Mouse (Mus musculus) layer of hippocampus, adult 8-10 months (tissue): ENCODE measurements at regions not wholly inside any gene's neighbourhood (a gene's known extent, or its start where the extent isn't known, plus 50 kb on each side); places are given as distances from the start of the nearest gene placed in this dataset.

Source experiments
- DNase-seq, 2 experiments: peaks; one replicate each; pipeline ENCODE4 v3.0.0; 2022; ENCODE audit warnings: low spot score in 2 of 2

DNA sequence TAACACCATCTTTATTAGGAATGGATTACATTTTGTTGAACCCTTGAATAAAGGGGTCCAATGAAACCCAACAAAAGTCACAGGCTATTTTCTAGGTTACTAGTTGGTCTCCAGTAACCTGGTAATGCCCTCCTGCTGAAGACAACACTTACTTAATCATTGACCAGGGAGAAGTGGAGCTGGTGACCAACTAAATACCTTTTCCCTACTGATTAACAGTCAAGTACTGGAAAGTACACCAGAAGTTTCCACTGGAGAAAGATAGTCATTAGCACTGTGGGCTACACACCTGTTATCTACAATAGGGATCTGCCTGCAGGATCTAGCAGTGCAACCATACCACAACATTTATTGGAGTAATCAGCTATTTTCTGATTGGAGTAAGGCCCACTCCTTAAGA lies 718.7 kb downstream of the Trhde start:
- no peak for DNase-seq

DNA sequence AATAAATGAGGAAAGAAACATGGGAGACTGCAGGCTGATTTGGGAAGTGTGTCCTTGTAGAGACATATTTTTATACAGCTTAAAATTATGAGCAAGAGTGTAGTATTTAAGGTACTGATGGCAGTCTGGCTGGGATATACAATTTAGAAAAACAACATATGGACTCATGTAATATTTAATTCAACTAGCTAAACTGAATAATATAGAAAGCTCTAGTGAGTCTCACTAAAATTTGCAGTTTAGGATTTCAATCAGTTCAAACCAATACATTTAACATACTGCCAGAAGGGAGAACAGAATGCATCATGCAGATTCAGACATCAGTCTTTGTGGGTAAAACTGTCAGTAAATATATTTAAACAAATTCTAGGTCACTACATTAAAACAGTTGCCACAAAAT lies 760.1 kb downstream of the Trhde start:
- DNase-seq: no peak

- DNase-seq: no peak
These were observed 788.7 kb downstream of the Trhde start for GRCm38 (mm10) chr10:114013427-114013826.

GRCm38 (mm10) chr10:113985376-113985775 lies 816.7 kb downstream of the Trhde start:
- no peak for DNase-seq

DNA sequence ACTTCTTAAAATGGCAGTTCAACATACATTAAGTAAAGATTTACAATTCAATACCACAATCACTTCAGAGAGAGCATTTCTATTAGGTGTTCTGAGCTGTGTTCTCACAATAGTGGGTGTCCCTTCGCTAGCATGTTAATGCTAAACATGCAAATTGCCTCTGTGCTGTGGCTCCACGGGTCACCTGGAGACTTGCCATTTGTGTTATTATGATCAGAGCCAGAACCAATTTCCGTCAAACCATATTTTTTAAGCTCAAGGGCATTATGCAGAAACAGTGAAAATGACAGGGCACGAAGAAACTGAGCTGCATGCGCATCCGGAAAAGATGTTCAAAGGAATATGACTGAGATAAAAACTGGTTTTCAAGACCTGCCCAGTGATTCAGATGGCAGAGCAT lies 829.3 kb downstream of the Trhde start:
- DNase-seq: no peak

GRCm38 (mm10) chr10:113946801-113947200 lies 855.3 kb downstream of the Trhde start:
- DNase-seq: no peak

- DNase-seq: no peak
These were observed 862.6 kb downstream of the Trhde start for GRCm38 (mm10) chr10:113939524-113939923.

GRCm38 (mm10) chr10:113930201-113930790 lies 871.8 kb downstream of the Trhde start:
- peak; percentile 7 to 17 for DNase-seq

- no peak for DNase-seq
These were observed 885.4 kb downstream of the Trhde start for GRCm38 (mm10) chr10:113916705-113917104.

DNA sequence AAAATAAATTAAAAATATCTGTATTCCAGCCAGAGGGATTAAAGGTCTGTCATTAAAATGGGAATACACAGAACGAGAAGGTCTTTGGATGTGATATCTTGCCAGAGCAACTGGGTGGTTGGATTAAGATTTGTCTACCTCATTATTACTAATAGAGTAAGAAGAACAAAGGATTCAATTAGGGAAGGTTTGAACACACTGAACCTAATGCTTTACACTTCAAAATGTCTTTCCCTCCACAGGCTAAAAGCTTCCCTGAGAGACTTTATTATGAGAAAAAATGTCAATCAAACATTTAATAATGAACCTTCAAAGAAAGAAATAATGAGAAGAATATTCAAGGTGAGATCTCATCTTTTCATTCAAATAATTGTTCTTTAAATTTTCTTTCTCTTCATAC lies 899.4 kb downstream of the Trhde start:
- no peak for DNase-seq

GRCm38 (mm10) chr10:113874419-113875161 lies 927.5 kb downstream of the Trhde start:
- DNase-seq: no peak

DNA sequence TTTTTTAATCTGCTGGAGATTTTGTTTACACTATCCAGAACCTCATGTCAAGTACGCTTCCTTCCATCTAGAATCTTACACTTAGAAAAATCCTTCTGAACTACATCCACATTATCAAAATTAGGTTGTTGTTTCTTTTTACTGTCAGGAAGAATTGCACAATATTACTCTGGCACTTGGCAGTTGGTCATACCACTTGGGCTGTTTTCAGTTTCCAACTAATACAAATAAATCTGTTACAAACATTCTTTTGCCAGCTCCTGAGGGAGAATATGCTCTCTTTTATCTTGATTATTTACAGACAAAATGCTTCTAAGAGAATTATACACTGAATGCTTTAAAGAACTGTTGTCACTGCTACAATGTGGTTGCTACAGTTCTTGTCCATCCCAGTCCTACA lies 895.8 kb upstream of the Atxn7l3b start:
- no peak for DNase-seq
